Mouse (Mus musculus) lung, postnatal 0 days (tissue): ENCODE data around the gene Ehd2.

ENCODE experiments used
- CTCF ChIP-seq: IDR thresholded peaks from 2 replicates; pipeline ENCODE4 v1.5.1; 2016; ENCODE audit warnings: antibody characterized with exemption, mild to moderate bottlenecking
- EP300 ChIP-seq: IDR thresholded peaks from 2 replicates; pipeline ENCODE4 v1.6.1; 2016; ENCODE audit warnings: antibody characterized with exemption, mild to moderate bottlenecking, control low read depth

GRCm38 (mm10) chr7:15945721-15946536, 21.4 kb downstream of the Ehd2 start, which contains the start of gene Nop53:
- TF ChIP-seq CTCF: no peak
- peak; percentile 85 for TF ChIP-seq EP300
